Mouse (Mus musculus): ENCODE data around the gene Ms4a10.

GRCm38 (mm10) chr19:10975187-10975586 is 717 bp upstream of the Ms4a10 start:
- TF ChIP-seq EP300 (IDR thresholded peaks at IDR 0.05) (no peak), CTCF (IDR thresholded peaks at IDR 0.05) (no peak)
